Mouse (Mus musculus) brain, embryonic 14.5 days (tissue): ENCODE results near the gene Scml4. TPM values are rescaled to one million over a fixed set of nuclear protein-coding genes. Genes with fewer than 3 reads are reported as not detected.

Experiments
- DNase-seq: peaks from one replicate; pipeline ENCODE4 v3.0.0-alpha.2; 2011; ENCODE audit warnings: low read depth
- CTCF ChIP-seq: fragments of 200-500 bp; IDR thresholded peaks from 2 replicates; pipeline ENCODE4 v1.5.1; 2012; ENCODE audit warnings: inconsistent platforms, mild to moderate bottlenecking, moderate library complexity, borderline replicate concordance; ENCODE audit not compliant: insufficient read depth, insufficient read length; ENCODE audit errors: extremely low read depth
- POLR2A ChIP-seq: fragments of 200-500 bp; IDR thresholded peaks from 2 replicates; pipeline ENCODE4 v1.6.1; 2012; ENCODE audit warnings: mild to moderate bottlenecking, inconsistent platforms, borderline replicate concordance; ENCODE audit not compliant: poor library complexity, insufficient read depth, insufficient read length, severe bottlenecking; ENCODE audit errors: extremely low read depth
- polyA plus RNA-seq: library from polyadenylated mRNA; depleted of rRNA; stranded (reverse); fragments of >200 nt; gene quantifications from 2 replicates; pipeline ENCODE4 v1.2.3, GENCODE M21; 2012

Gene Scml4
- polyA plus RNA-seq, 1 experiment, result 10.8 TPM

GRCm38 (mm10) chr10:42842358-42842757 lies 17.8 kb upstream of the Scml4 start:
- peak; percentile 74 for DNase-seq

GRCm38 (mm10) chr10:42843416-42843815 lies 16.8 kb upstream of the Scml4 start:
- DNase-seq, result no peak
- TF ChIP-seq CTCF, result no peak
- TF ChIP-seq POLR2A, result no peak

More at GRCm38 (mm10) chr10:42842358-42842757, 17.8 kb upstream of the Scml4 start:
- TF ChIP-seq CTCF, result peak; percentile 89
- TF ChIP-seq POLR2A, result no peak

- no peak for TF ChIP-seq CTCF
- TF ChIP-seq POLR2A, result no peak
- no peak for DNase-seq
Measured at GRCm38 (mm10) chr10:42845480-42845879, 14.7 kb upstream of the Scml4 start.

GRCm38 (mm10) chr10:42848179-42849080 lies 11.7 kb upstream of the Scml4 start:
- no peak for DNase-seq
- TF ChIP-seq CTCF, result no peak
- TF ChIP-seq POLR2A, result no peak

- TF ChIP-seq POLR2A (no peak), CTCF (no peak)
- no peak for DNase-seq
Measured at GRCm38 (mm10) chr10:42849081-42849400, 11.1 kb upstream of the Scml4 start.

- DNase-seq, result no peak
- TF ChIP-seq POLR2A (no peak), CTCF (no peak)
Measured at GRCm38 (mm10) chr10:42854838-42855237, 5.3 kb upstream of the Scml4 start.

- TF ChIP-seq CTCF, result no peak
- DNase-seq, result peak; percentile 52
Measured at GRCm38 (mm10) chr10:42855250-42855649, 4.9 kb upstream of the Scml4 start.

- DNase-seq, result no peak
- no peak for TF ChIP-seq POLR2A
- no peak for TF ChIP-seq CTCF
Measured at GRCm38 (mm10) chr10:42856574-42856973, 3.6 kb upstream of the Scml4 start.

GRCm38 (mm10) chr10:42857021-42857420 lies 3.1 kb upstream of the Scml4 start:
- no peak for DNase-seq
- TF ChIP-seq POLR2A, result no peak
- TF ChIP-seq CTCF, result no peak

GRCm38 (mm10) chr10:42859781-42860158 lies 400 bp upstream of the Scml4 start:
- TF ChIP-seq POLR2A (no peak), CTCF (no peak)
- DNase-seq, result no peak

GRCm38 (mm10) chr10:42861446-42861845 lies 1.3 kb downstream of the Scml4 start:
- TF ChIP-seq CTCF (no peak), POLR2A (no peak)
- no peak for DNase-seq

GRCm38 (mm10) chr10:42862102-42862740 lies 2.1 kb downstream of the Scml4 start:
- TF ChIP-seq CTCF (no peak), POLR2A (no peak)
- no peak for DNase-seq
